Mouse (Mus musculus) forebrain, embryonic 11.5 days (tissue): ENCODE data around the gene Zfp217. TPM values are rescaled to one million over a fixed set of nuclear protein-coding genes. Genes with fewer than 3 reads are reported as not detected.
"Not testable (repeated sequence)": the region's sequence is repeated elsewhere in the genome, so short reads cannot be mapped to it uniquely, and the experiment has no call there.

Source experiments
- ATAC-seq: fragments of 200-750 bp; cut with Nextera tagmentation; replicated peaks from 2 replicates; pipeline ENCODE4 v1.8.0; 2017; ENCODE audit warnings: moderate TSS enrichment; ENCODE audit not compliant: low FRiP score
- DNase-seq: peaks from one replicate; pipeline ENCODE4 v3.0.0-alpha.2; 2017; ENCODE audit warnings: low spot score
- H3K27ac ChIP-seq: fragments of 300-500 bp; sonication (generic); 2 replicates; pipeline ENCODE4 v1.5.1; 2014; ENCODE audit warnings: low read depth, low read length
- H3K27me3 ChIP-seq: fragments of 300-500 bp; sonication (generic); 2 replicates; pipeline ENCODE4 v1.6.1; 2014; ENCODE audit warnings: mild to moderate bottlenecking, low read length, mixed read lengths; ENCODE audit not compliant: control insufficient read depth, insufficient read depth
- H3K36me3 ChIP-seq: fragments of 300-500 bp; sonication (generic); 2 replicates; pipeline ENCODE4 v1.6.1; 2014; ENCODE audit warnings: mild to moderate bottlenecking, low read length, moderate library complexity, mixed read lengths; ENCODE audit not compliant: control insufficient read depth, insufficient read depth
- H3K4me1 ChIP-seq: fragments of 300-500 bp; sonication (generic); replicated peaks from 2 replicates; pipeline ENCODE4 v1.6.1; 2014; ENCODE audit warnings: low read length, mixed read lengths; ENCODE audit not compliant: control insufficient read depth, insufficient read depth
- H3K4me2 ChIP-seq: fragments of 300-500 bp; sonication (generic); 2 replicates; pipeline ENCODE4 v1.6.1; 2014; ENCODE audit warnings: low read depth, mild to moderate bottlenecking, low read length, moderate library complexity, mixed read lengths; ENCODE audit not compliant: severe bottlenecking
- H3K4me3 ChIP-seq: fragments of 300-500 bp; sonication (generic); 2 replicates; pipeline ENCODE4 v1.5.1; 2014; ENCODE audit warnings: low read depth, low read length
- H3K9ac ChIP-seq: fragments of 300-500 bp; sonication (generic); 2 replicates; pipeline ENCODE4 v1.6.1; 2014; ENCODE audit warnings: low read length
- H3K9me3 ChIP-seq: fragments of 300-500 bp; sonication (generic); 2 replicates; pipeline ENCODE4 v1.6.1; 2016; ENCODE audit warnings: low read length, mixed read lengths; ENCODE audit not compliant: control insufficient read depth
- WGBS: fragments of 180-500 bp; shearing (Covaris S2); extraction: QIAGEN DNeasy Blood & Tissue Kit; methylation state at CpG from one replicate; pipeline ENCODE4 v1.1.7; 2014; 5-methylcytosine and 5-hydroxymethylcytosine counted together
- polyA plus RNA-seq: library from polyadenylated mRNA; unstranded; fragments of >200 nt; fragmentation: Nextera tagmentation; extraction: Ambion mirVana; gene quantifications from 2 replicates; pipeline ENCODE4 v1.2.1, GENCODE M21; 2014

Zfp217 gene
- polyA plus RNA-seq, 1 experiment from 2014 or later, result 3.8 TPM

DNA sequence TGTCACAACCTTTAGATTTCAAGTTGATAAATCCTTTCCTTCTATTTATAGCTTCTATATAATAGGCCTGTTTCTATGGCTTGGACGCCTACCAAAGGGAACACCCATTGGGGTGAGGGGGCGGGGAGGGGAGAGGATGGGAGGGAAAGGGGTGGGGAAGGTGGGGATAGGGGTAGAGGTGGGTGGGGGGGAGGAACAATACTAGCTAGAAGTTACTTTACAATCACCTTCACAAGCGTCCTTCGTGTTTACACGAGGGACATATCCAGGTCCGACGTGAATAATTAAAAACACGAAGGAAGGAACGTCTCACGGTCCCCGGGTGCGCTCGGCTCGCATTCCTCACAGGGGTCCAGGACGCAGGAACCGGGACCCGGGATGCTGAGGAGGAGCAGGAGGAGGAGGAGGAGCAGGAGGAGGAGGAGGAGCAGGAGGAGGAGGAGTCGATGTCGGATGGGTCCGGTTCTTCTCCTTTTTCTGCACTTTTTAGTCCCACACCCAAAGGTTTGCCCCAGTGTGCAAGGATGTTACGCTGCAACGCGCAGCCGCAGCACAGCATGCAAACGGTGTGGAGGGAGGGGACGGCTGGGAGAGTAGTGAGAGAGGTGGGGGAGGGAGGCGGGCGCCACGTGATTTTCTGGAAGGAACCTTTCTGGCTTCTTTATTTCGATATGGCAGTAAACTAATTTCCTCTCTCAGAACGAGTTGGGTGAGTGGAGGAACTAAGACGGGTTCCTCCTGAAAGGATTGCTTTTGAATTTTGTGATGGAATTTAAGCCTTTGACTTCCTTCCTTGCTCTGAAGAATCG, 36.5 kb upstream of the Zfp217 start:
- Histone ChIP-seq H3K27me3 (no peaks in the 10 kb centered on the region), H3K27ac (0 out of 2 replicates have a peak overlapping the region, but pooled peaks have one; percentile 18), H3K9me3 (no peaks in the 10 kb centered on the region), H3K36me3 (no peaks in the 10 kb centered on the region), H3K4me2 (peak overlapping the region; percentile 66), H3K4me1 (no peaks in the 10 kb centered on the region; the same call in 1 of the 2 replicates), H3K4me3 (peak overlapping the region; percentile 42), H3K9ac (peak overlapping the region; percentile 66)
- WGBS, result 2% methylated on average over 33 of the region's 33 CpGs
- ATAC-seq (peak; percentile 90), DNase-seq (peak; percentile 84)

DNA sequence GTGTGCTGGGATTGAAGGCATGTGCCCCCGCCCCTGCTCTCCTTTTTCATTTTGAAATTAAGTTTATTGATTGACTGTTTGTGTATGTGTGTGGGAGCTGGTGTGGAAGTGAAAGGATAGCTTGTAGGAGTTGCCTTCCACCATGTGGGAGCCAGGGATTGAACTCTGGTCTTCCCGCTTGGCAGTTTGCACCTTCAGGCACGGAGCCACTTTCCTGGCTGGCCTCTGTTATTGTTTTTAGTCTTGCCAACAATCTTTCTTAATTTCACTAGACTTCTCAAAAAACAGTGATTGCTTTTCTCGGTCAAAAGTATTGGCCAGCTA, 35.9 kb upstream of the Zfp217 start:
- Histone ChIP-seq H3K4me3 (no peak overlapping the region), H3K9ac (no peak overlapping the region), H3K36me3 (no peaks in the 10 kb centered on the region), H3K9me3 (no peaks in the 10 kb centered on the region), H3K4me1 (no peaks in the 10 kb centered on the region; the same call in 1 of the 2 replicates), H3K4me2 (no peak overlapping the region), H3K27me3 (no peaks in the 10 kb centered on the region), H3K27ac (no peak overlapping the region)
- ATAC-seq, result no peak
- 76% methylated on average over 4 of the region's 4 CpGs for WGBS
- DNase-seq, result no peak

DNA sequence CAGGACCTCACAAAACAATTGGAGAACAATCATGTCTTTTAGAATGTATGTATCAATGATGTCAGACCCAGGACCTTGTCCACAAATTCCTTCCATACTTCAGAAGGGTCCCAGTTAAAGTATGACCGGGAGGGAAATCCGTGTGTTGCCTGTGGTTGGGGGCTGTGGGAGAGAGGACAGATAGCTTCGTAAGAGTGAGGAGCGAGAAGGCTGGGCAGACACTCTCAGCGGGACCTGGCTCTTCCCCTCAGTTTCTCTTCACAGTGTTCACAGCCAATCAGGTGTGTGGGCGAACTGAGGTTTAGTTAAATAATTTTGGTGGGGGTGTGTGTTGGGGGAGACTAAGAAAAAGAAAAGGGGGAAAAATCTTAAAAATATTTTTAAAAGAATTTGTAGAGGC, 34.0 kb upstream of the Zfp217 start:
- no peak overlapping the region for H3K4me2 ChIP-seq
- H3K27me3 ChIP-seq, result no peaks in the 10 kb centered on the region
- no peak for DNase-seq
- H3K9me3 ChIP-seq, result no peaks in the 10 kb centered on the region
- H3K4me1 ChIP-seq, result no peaks in the 10 kb centered on the region; the same call in 1 of the 2 replicates
- WGBS, result 87% methylated on average over 6 of the region's 6 CpGs
- no peak overlapping the region for H3K27ac ChIP-seq
- no peak overlapping the region for H3K4me3 ChIP-seq
- ATAC-seq, result no peak
- H3K9ac ChIP-seq, result no peak overlapping the region
- H3K36me3 ChIP-seq, result no peaks in the 10 kb centered on the region

DNA sequence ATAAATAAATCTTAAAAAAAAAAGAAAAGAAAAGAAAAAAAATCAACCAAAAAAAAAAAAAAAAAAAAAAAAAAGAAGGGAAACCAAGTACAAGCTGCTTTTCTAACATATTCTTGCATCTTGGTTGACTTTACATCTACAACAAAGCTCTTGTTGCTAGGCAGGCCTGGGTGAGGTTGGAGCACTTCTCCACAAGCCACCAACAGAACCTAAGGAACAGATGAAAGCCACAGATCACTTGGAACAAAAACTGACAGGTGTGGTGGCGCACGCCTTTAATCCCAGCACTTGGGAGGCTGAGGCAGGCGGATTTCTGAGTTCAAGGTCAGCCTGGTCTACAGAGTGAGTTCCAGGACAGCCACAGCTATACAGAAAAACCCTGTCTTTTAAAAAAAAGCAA, 32.9 kb upstream of the Zfp217 start:
- ATAC-seq, H3K9me3 ChIP-seq, H3K27me3 ChIP-seq, H3K36me3 ChIP-seq, H3K4me3 ChIP-seq, H3K4me1 ChIP-seq, H3K27ac ChIP-seq, DNase-seq, H3K4me2 ChIP-seq, H3K9ac ChIP-seq: not testable (repeated sequence)
- WGBS, result 96% methylated on average over 3 of the region's 3 CpGs

DNA sequence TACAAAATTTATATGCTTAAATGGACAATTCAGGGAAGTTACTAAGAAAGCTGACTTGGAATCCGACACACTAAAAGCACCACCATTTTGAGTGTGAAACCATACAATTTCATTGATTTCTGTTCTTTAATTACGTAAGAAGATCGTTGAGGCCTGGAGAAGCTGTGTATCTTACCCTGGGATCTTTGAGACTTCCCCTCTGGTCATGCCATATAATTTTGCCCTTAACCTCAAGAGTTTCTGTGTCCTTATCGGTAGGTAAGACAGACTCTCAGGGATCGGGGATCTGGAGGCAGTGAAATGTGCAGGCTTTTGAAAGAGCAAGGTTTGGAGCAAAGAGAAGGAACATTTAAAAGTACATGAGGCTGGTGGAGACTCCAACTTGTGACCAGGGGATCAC, 31.4 kb upstream of the Zfp217 start:
- ATAC-seq (no peak), DNase-seq (no peak)
- no peak overlapping the region for H3K4me2 ChIP-seq
- peaks cover 5% of the 10 kb centered on the region; the same call in 1 of the 2 replicates for H3K4me1 ChIP-seq
- WGBS, result 97% methylated on average over 5 of the region's 5 CpGs
- H3K36me3 ChIP-seq, result no peaks in the 10 kb centered on the region
- H3K27me3 ChIP-seq, result no peaks in the 10 kb centered on the region
- no peak overlapping the region for H3K27ac ChIP-seq
- H3K9me3 ChIP-seq, result no peaks in the 10 kb centered on the region
- no peak overlapping the region for H3K9ac ChIP-seq
- no peak overlapping the region for H3K4me3 ChIP-seq

- 45% methylated on average over 8 of the region's 8 CpGs for WGBS
Measured at GRCm38 (mm10) chr2:170177323-170177722, 29.4 kb upstream of the Zfp217 start.

DNA sequence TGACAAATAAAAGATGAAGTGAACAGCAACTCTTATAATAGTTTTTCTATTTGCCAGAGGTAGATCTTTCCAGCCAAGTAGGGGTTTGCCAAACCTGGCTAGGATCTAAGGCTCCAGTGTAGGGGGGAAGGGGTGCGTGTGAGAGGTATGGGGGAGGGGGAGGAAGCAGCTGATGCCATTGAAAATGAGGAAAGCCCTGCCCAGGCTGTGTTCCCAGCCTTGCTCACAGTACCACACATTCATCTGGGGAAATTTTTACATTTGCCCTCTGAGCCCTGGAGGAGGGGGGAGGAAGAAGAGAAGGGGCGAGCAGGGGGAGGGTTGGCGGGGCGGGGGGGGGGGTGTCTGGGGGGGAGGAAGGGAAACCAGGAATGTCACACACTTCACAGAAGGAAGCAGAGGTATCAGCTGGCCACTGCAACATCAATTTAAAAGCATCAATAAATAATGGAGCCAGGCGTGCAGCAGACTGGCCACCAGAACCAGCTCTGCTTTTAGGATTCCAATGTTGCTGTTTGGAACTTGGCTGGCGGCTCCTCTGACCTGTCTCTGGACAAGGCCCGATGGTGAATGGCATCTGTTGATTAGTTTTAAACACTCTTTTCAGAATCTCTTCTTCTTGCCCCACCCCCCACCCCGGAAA, 28.5 kb upstream of the Zfp217 start:
- no peaks in the 10 kb centered on the region for H3K9me3 ChIP-seq
- no peak overlapping the region for H3K4me2 ChIP-seq
- no peaks in the 10 kb centered on the region for H3K36me3 ChIP-seq
- 26% methylated on average over 8 of the region's 8 CpGs for WGBS
- no peak overlapping the region for H3K27ac ChIP-seq
- H3K9ac ChIP-seq, result no peak overlapping the region
- peaks cover 6% of the 10 kb centered on the region; the same call in 1 of the 2 replicates for H3K4me1 ChIP-seq
- DNase-seq (no peak), ATAC-seq (peak; percentile 49; the same call in 1 of the 2 replicates)
- H3K27me3 ChIP-seq, result no peaks in the 10 kb centered on the region
- no peak overlapping the region for H3K4me3 ChIP-seq

More at GRCm38 (mm10) chr2:170177323-170177722, 29.4 kb upstream of the Zfp217 start:
- no peak overlapping the region for H3K27ac ChIP-seq
- no peak overlapping the region for H3K9ac ChIP-seq
- DNase-seq (no peak), ATAC-seq (no peak)
- H3K36me3 ChIP-seq, result no peaks in the 10 kb centered on the region
- H3K4me1 ChIP-seq, result peaks cover 6% of the 10 kb centered on the region; the same call in 1 of the 2 replicates
- no peaks in the 10 kb centered on the region for H3K27me3 ChIP-seq
- H3K9me3 ChIP-seq, result no peaks in the 10 kb centered on the region
- H3K4me2 ChIP-seq, result no peak overlapping the region
- no peak overlapping the region for H3K4me3 ChIP-seq

GRCm38 (mm10) chr2:170175661-170176150, 27.8 kb upstream of the Zfp217 start:
- Histone ChIP-seq H3K27ac (no peak overlapping the region), H3K4me2 (no peak overlapping the region), H3K4me1 (peaks cover 6% of the 10 kb centered on the region; the same call in 1 of the 2 replicates), H3K36me3 (no peaks in the 10 kb centered on the region), H3K27me3 (no peaks in the 10 kb centered on the region), H3K9ac (no peak overlapping the region), H3K4me3 (no peak overlapping the region), H3K9me3 (no peaks in the 10 kb centered on the region)
- no peak for ATAC-seq
- no peak for DNase-seq
- 71% methylated on average over 7 of the region's 7 CpGs for WGBS
